Mouse (Mus musculus): ENCODE results near the gene Amotl1. TPM values are rescaled to one million over a fixed set of nuclear protein-coding genes. Genes with fewer than 3 reads are reported as not detected.
"Not testable (repeated sequence)": the region's sequence is repeated elsewhere in the genome, so short reads cannot be mapped to it uniquely, and the experiment has no call there.

The Amotl1 gene
- polyA plus RNA-seq, 1 experiment: 37.3 TPM

- H3ac ChIP-seq (ENCODE audit: control insufficient read depth, insufficient read length): no peak overlapping the region
- no peak overlapping the region for H3K4me2 ChIP-seq (ENCODE audit: low read depth)
- H3K79me2 ChIP-seq (ENCODE audit: control insufficient read depth, insufficient read depth): no peaks in the 10 kb centered on the region
- TF ChIP-seq REST (IDR thresholded peaks at IDR 0.05; ENCODE audit: insufficient read depth, insufficient read length) (no peak), CEBPB (IDR thresholded peaks at IDR 0.05; ENCODE audit: insufficient read depth, poor library complexity, severe bottlenecking) (no peak), MAX (IDR thresholded peaks at IDR 0.05; ENCODE audit: low read depth) (no peak), TCF12 (IDR thresholded peaks at IDR 0.05; ENCODE audit: insufficient read depth, poor library complexity, severe bottlenecking) (no peak), E2F4 (IDR thresholded peaks at IDR 0.05; ENCODE audit: insufficient read depth) (no peak), MYOD1 (IDR thresholded peaks at IDR 0.05; ENCODE audit: control insufficient read depth in 1 of 3, insufficient read length in 2 of 3, low read depth in 2 of 3) (no peak), POLR2A (IDR thresholded peaks at IDR 0.05; ENCODE audit: insufficient read length, low read depth) (no peak), USF1 (IDR thresholded peaks at IDR 0.05; ENCODE audit: low read depth) (no peak), POLR2AphosphoS2 (IDR thresholded peaks at IDR 0.05; ENCODE audit: insufficient read length, low read depth) (no peak), MYOG (IDR thresholded peaks at IDR 0.05; ENCODE audit: control insufficient read depth in 1 of 3, insufficient read depth in 1 of 3, insufficient read length in 2 of 3, low read depth in 2 of 3) (no peak), SRF (IDR thresholded peaks at IDR 0.05; ENCODE audit: control insufficient read depth, insufficient read length, low read depth) (no peak), TCF3 (IDR thresholded peaks at IDR 0.05; ENCODE audit: insufficient read length, low read depth) (no peak)
- H3K4me3 ChIP-seq: no peak overlapping the region
- H3K36me3 ChIP-seq (ENCODE audit: control insufficient read depth, insufficient read depth): no peaks in the 10 kb centered on the region
- peaks cover 6% of the 10 kb centered on the region for H3K27me3 ChIP-seq (ENCODE audit: control insufficient read depth, insufficient read depth, insufficient read length)
Measured at GRCm38 (mm10) chr9:14680584-14680983, 35.7 kb upstream of the Amotl1 start.

DNA sequence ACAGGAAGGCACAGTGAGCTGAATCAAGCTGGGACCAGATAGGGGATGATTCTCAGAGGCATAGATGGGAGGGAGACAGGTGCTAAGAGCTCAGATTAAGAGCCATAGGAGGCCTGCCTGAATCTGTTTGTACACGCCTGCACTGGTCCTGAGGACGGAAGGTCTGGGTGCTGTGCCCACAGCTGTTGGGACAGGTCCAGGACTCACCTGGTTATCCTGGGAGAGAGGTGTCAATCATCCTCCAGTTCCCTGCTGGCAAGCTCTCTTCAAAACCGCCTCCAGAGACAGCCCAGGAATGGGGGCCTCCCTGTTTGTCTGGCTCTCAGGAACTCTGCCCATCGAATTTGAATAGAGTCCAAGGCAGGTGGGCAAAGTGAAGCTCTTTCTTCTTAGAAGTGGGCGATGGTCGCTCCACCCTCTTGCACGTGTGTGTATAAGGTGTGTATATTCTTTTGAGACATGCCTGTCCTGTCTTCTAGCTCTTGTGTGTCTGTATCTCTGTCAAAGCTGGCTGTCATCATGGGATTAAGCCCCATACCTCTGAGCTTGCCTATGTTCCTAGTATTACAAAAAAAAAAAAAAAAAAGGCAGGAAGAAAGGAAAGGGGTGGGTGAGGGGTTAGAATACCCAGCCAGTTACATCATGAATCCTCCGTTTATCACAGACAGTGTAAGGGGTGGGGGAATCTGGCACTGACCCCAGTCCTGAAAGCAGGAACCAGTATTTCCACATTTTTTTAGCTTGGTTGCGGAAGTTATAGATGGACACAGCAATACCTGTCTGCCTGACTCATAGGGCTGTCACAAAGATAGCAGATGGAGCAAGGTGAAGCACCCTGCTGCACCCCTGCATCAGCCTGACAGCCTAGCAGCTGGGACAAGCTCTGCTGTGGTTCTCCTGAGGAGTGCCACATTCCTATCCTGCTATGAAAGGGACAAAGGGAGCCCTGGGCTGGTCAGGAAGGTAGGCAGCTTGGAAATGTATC is 31.1 kb upstream of the Amotl1 start:
- Histone ChIP-seq H3K27me3 (ENCODE audit: control insufficient read depth, insufficient read depth, insufficient read length) (peaks cover 6% of the 10 kb centered on the region), H3K4me2 (ENCODE audit: low read depth) (peak overlapping the region; percentile 1), H3ac (ENCODE audit: control insufficient read depth, insufficient read length) (no peak overlapping the region), H3K36me3 (ENCODE audit: control insufficient read depth, insufficient read depth) (no peaks in the 10 kb centered on the region), H3K79me2 (ENCODE audit: control insufficient read depth, insufficient read depth) (no peaks in the 10 kb centered on the region), H3K4me3 (no peak overlapping the region)
- TF ChIP-seq USF1 (IDR thresholded peaks at IDR 0.05; ENCODE audit: low read depth) (no peak), MYOG (IDR thresholded peaks at IDR 0.05; ENCODE audit: control insufficient read depth in 1 of 3, insufficient read depth in 1 of 3, insufficient read length in 2 of 3, low read depth in 2 of 3) (peak in 2 of 3 experiments; percentile 30 to 64), SRF (IDR thresholded peaks at IDR 0.05; ENCODE audit: control insufficient read depth, insufficient read length, low read depth) (no peak), TCF3 (IDR thresholded peaks at IDR 0.05; ENCODE audit: insufficient read length, low read depth) (no peak), MYOD1 (IDR thresholded peaks at IDR 0.05; ENCODE audit: control insufficient read depth in 1 of 3, insufficient read length in 2 of 3, low read depth in 2 of 3) (peak in 1 of 3 experiments; percentile 69), REST (IDR thresholded peaks at IDR 0.05; ENCODE audit: insufficient read depth, insufficient read length) (no peak)

- Histone ChIP-seq H3K4me2 (ENCODE audit: low read depth) (no peak overlapping the region), H3K79me2 (ENCODE audit: control insufficient read depth, insufficient read depth) (no peaks in the 10 kb centered on the region), H3ac (ENCODE audit: control insufficient read depth, insufficient read length) (no peak overlapping the region), H3K4me3 (no peak overlapping the region), H3K27me3 (ENCODE audit: control insufficient read depth, insufficient read depth, insufficient read length) (peaks cover under 1% of the 10 kb centered on the region), H3K36me3 (ENCODE audit: control insufficient read depth, insufficient read depth) (no peaks in the 10 kb centered on the region)
- no peak for TF ChIP-seq MYOD1 (IDR thresholded peaks at IDR 0.05; ENCODE audit: control insufficient read depth in 1 of 3, insufficient read length in 2 of 3, low read depth in 2 of 3)
Measured at GRCm38 (mm10) chr9:14674506-14674905, 29.6 kb upstream of the Amotl1 start.

DNA sequence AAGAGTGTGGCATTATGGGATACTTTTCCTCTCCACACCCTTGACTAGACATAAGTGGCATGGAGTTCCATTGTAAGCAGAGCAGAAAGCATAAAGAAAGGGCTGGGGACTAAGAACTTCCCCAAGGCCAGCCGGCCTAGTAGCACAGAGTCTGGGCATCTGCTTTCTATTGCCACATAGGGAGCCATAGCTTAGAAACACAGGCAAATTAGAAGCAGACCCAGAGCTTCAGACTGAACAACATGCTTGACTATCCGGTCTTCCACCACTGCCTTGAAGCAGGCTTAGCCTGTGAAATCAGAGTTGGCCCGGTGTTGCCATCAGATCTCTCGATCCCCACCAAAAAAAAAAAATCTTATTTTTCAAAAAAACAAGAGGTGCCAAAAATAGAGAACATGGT is 28.3 kb upstream of the Amotl1 start:
- Histone ChIP-seq H3ac (ENCODE audit: control insufficient read depth, insufficient read length) (no peak overlapping the region), H3K4me2 (ENCODE audit: low read depth) (no peak overlapping the region), H3K27me3 (ENCODE audit: control insufficient read depth, insufficient read depth, insufficient read length) (no peaks in the 10 kb centered on the region), H3K79me2 (ENCODE audit: control insufficient read depth, insufficient read depth) (no peaks in the 10 kb centered on the region), H3K4me3 (no peak overlapping the region), H3K36me3 (ENCODE audit: control insufficient read depth, insufficient read depth) (no peaks in the 10 kb centered on the region)
- TF ChIP-seq USF1 (IDR thresholded peaks at IDR 0.05; ENCODE audit: low read depth) (no peak), MYOD1 (IDR thresholded peaks at IDR 0.05; ENCODE audit: control insufficient read depth in 1 of 3, insufficient read length in 2 of 3, low read depth in 2 of 3) (no peak), TCF12 (IDR thresholded peaks at IDR 0.05; ENCODE audit: insufficient read depth, poor library complexity, severe bottlenecking) (no peak), TCF3 (IDR thresholded peaks at IDR 0.05; ENCODE audit: insufficient read length, low read depth) (no peak), REST (IDR thresholded peaks at IDR 0.05; ENCODE audit: insufficient read depth, insufficient read length) (no peak), POLR2A (IDR thresholded peaks at IDR 0.05; ENCODE audit: insufficient read length, low read depth) (no peak), E2F4 (IDR thresholded peaks at IDR 0.05; ENCODE audit: insufficient read depth) (no peak), MAX (IDR thresholded peaks at IDR 0.05; ENCODE audit: low read depth) (no peak), CEBPB (IDR thresholded peaks at IDR 0.05; ENCODE audit: insufficient read depth, poor library complexity, severe bottlenecking) (no peak), POLR2AphosphoS2 (IDR thresholded peaks at IDR 0.05; ENCODE audit: insufficient read length, low read depth) (no peak), SRF (IDR thresholded peaks at IDR 0.05; ENCODE audit: control insufficient read depth, insufficient read length, low read depth) (no peak), MYOG (IDR thresholded peaks at IDR 0.05; ENCODE audit: control insufficient read depth in 1 of 3, insufficient read depth in 1 of 3, insufficient read length in 2 of 3, low read depth in 2 of 3) (no peak)

DNA sequence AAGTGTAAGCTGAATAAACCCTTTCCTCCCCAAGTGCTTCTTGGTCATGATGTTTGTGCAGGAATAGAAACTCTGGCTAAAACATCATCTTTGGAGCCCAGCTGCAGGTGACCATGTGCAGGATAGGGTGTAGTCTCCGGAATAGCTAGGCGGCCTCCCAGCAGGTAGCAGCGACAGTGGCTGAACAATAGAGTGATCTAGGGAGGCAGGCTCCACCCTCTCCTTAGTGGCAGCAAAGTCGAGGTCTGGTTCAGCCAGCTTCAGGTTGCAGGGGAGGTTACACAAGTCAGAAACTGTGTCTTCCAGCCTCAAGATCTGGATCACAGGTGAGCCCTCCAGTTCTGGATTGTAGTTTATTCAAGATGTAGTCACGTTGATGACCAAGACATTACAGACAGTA is 27.1 kb upstream of the Amotl1 start:
- H3K79me2 ChIP-seq (ENCODE audit: control insufficient read depth, insufficient read depth); H3K4me2 ChIP-seq (ENCODE audit: low read depth); H3K4me3 ChIP-seq; H3K36me3 ChIP-seq (ENCODE audit: control insufficient read depth, insufficient read depth); H3ac ChIP-seq (ENCODE audit: control insufficient read depth, insufficient read length); H3K27me3 ChIP-seq (ENCODE audit: control insufficient read depth, insufficient read depth, insufficient read length): not testable (repeated sequence)
